Mouse (Mus musculus) hindbrain, embryonic 16.5 days (tissue): ENCODE data around the gene Cx3cr1. TPM values are rescaled to one million over a fixed set of nuclear protein-coding genes. Genes with fewer than 3 reads are reported as not detected.
A peak's percentile ranks its signal among the peaks of the same experiment; 100 is the strongest.

ENCODE experiments used
- ATAC-seq: fragments of 200-750 bp; cut with Nextera tagmentation; 2 replicates; pipeline ENCODE4 v1.8.0; 2017; ENCODE audit warnings: moderate TSS enrichment, moderate library complexity
- H3K27ac ChIP-seq: fragments of 300-500 bp; sonication (generic); 2 replicates; pipeline ENCODE4 v1.5.1; 2014; ENCODE audit warnings: low read depth, mild to moderate bottlenecking, control low read depth, low read length, moderate library complexity
- H3K27me3 ChIP-seq: fragments of 300-500 bp; sonication (generic); replicated peaks from 2 replicates; pipeline ENCODE4 v1.6.1; 2014; ENCODE audit warnings: low read length; ENCODE audit not compliant: control insufficient read depth, insufficient read depth
- H3K36me3 ChIP-seq: fragments of 300-500 bp; sonication (generic); 2 replicates; pipeline ENCODE4 v1.6.1; 2014; ENCODE audit warnings: mild to moderate bottlenecking, low read length, moderate library complexity, mixed read lengths; ENCODE audit not compliant: control insufficient read depth, insufficient read depth
- H3K4me1 ChIP-seq: fragments of 300-500 bp; sonication (generic); 2 replicates; pipeline ENCODE4 v1.6.1; 2014; ENCODE audit warnings: low read depth, low read length; ENCODE audit not compliant: control insufficient read depth, insufficient read depth
- H3K4me2 ChIP-seq: fragments of 300-500 bp; sonication (generic); 2 replicates; pipeline ENCODE4 v1.6.1; 2014; ENCODE audit warnings: mild to moderate bottlenecking, low read length, control low read depth, moderate library complexity
- H3K4me3 ChIP-seq: fragments of 300-500 bp; sonication (generic); 2 replicates; pipeline ENCODE4 v1.5.1; 2014; ENCODE audit warnings: mild to moderate bottlenecking, low read length, control low read depth, moderate library complexity
- H3K9ac ChIP-seq: fragments of 300-500 bp; sonication (generic); 2 replicates; pipeline ENCODE4 v1.6.1; 2014; ENCODE audit warnings: low read depth, mild to moderate bottlenecking, control low read depth, low read length, moderate library complexity
- H3K9me3 ChIP-seq: fragments of 300-500 bp; sonication (generic); 2 replicates; pipeline ENCODE4 v1.6.1; 2014; ENCODE audit warnings: mild to moderate bottlenecking, low read length, moderate library complexity; ENCODE audit not compliant: control insufficient read depth
- WGBS: fragments of 180-500 bp; shearing (Covaris S2); extraction: QIAGEN DNeasy Blood & Tissue Kit; methylation state at CpG from one replicate; pipeline ENCODE4 v1.1.7; 2014; 5-methylcytosine and 5-hydroxymethylcytosine counted together
- polyA plus RNA-seq: library from polyadenylated mRNA; unstranded; fragments of >200 nt; fragmentation: Nextera tagmentation; extraction: Ambion mirVana; gene quantifications from 2 replicates; pipeline ENCODE4 v1.2.1, GENCODE M21; 2015

Gene Cx3cr1
- polyA plus RNA-seq, 1 experiment from 2014 or later, result 10.0 TPM

DNA sequence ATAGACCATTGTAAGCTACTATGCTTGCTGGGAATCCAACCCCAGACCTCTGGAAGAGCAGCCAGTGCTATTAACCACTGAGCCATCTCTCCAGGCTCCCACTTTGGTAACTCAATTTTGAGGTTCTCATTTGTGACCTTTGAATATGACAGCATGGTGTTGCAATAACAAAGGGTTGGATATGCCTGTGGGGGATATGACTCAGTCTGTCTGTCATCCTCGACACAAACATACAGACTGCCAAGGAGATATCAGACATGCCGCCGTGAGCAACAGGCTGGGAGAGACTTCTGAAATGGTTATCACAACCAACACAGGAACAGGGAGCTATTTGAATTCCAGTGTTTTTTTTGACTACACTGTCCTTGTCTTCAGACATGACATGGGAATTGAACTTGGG, 20.3 kb downstream of the Cx3cr1 start:
- no peak overlapping the region for H3K27ac ChIP-seq
- H3K9me3 ChIP-seq, result no peaks in the 10 kb centered on the region
- no peak for ATAC-seq
- H3K4me2 ChIP-seq, result no peak overlapping the region
- 82% methylated on average over 3 of the region's 3 CpGs for WGBS
- H3K36me3 ChIP-seq, result no peaks in the 10 kb centered on the region
- H3K9ac ChIP-seq, result no peak overlapping the region
- H3K4me3 ChIP-seq, result no peak overlapping the region
- no peaks in the 10 kb centered on the region for H3K27me3 ChIP-seq
- H3K4me1 ChIP-seq, result no peaks in the 10 kb centered on the region

GRCm38 (mm10) chr9:120048495-120048894, 21.2 kb downstream of the Cx3cr1 start:
- no peak for ATAC-seq

DNA sequence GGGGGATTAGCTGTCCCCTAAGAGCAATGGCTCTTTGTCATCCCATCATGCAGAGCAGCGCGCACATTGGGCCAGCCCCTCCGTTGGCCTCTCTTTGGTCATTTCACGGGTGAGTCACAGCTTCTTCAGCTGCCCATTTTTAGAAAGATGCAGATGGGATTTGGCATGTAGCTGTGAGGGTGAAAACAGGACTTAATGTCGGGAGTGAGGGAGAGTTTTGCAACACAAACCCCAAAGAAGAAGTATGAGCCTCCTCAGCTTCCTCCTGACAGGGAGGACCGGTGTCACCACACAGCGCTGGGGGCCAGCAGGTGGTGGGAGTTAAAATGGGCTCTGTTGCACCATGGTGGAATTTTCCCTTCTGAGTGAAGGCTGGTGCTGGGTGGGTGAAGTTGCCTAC, 26.6 kb downstream of the Cx3cr1 start:
- 88% methylated on average over 7 of the region's 7 CpGs for WGBS
- Histone ChIP-seq H3K27me3 (no peaks in the 10 kb centered on the region), H3K4me2 (no peak overlapping the region), H3K9ac (no peak overlapping the region), H3K9me3 (no peaks in the 10 kb centered on the region), H3K4me1 (no peaks in the 10 kb centered on the region), H3K27ac (no peak overlapping the region), H3K36me3 (no peaks in the 10 kb centered on the region), H3K4me3 (no peak overlapping the region)
- ATAC-seq, result no peak

More at GRCm38 (mm10) chr9:120048495-120048894, 21.2 kb downstream of the Cx3cr1 start:
- Histone ChIP-seq H3K4me1 (no peaks in the 10 kb centered on the region), H3K36me3 (no peaks in the 10 kb centered on the region), H3K9ac (no peak overlapping the region), H3K27me3 (no peaks in the 10 kb centered on the region), H3K9me3 (no peaks in the 10 kb centered on the region), H3K4me3 (no peak overlapping the region), H3K4me2 (no peak overlapping the region), H3K27ac (no peak overlapping the region)
- WGBS, result 78% methylated on average over 6 of the region's 6 CpGs

GRCm38 (mm10) chr9:120037414-120037813, 32.3 kb downstream of the Cx3cr1 start:
- no peak overlapping the region for H3K4me2 ChIP-seq
- H3K4me1 ChIP-seq, result no peaks in the 10 kb centered on the region
- 83% methylated on average over 7 of the region's 7 CpGs for WGBS
- H3K27ac ChIP-seq, result no peak overlapping the region
- no peaks in the 10 kb centered on the region for H3K9me3 ChIP-seq
- no peak for ATAC-seq
- H3K4me3 ChIP-seq, result no peak overlapping the region
- no peak overlapping the region for H3K9ac ChIP-seq
- H3K27me3 ChIP-seq, result no peaks in the 10 kb centered on the region
- H3K36me3 ChIP-seq, result no peaks in the 10 kb centered on the region

DNA sequence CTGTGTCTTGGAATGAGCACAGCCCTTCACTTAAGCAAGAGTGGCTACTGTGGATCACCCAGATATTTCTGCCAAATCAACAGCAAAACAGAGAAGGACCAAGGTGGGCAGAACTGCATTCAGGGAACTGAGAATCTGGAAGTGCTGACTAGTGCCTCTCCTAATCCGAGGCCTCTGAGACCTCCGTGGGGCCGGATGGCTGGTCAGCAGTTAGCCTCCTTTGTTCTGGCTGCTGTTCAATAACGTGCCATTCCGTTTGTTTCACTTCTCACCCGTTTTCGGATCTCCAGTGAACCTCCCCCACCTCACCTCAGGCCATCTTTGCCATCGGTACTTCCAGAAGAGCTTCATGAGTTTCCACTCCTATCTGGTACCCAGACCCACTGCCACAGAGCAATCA, 35.3 kb downstream of the Cx3cr1 start:
- H3K4me1 ChIP-seq, result no peaks in the 10 kb centered on the region
- H3K36me3 ChIP-seq, result no peaks in the 10 kb centered on the region
- no peak overlapping the region for H3K9ac ChIP-seq
- no peak overlapping the region for H3K4me2 ChIP-seq
- ATAC-seq, result no peak
- 88% methylated on average over 8 of the region's 8 CpGs for WGBS
- no peaks in the 10 kb centered on the region for H3K9me3 ChIP-seq
- no peaks in the 10 kb centered on the region for H3K27me3 ChIP-seq
- H3K27ac ChIP-seq, result no peak overlapping the region
- H3K4me3 ChIP-seq, result no peak overlapping the region

DNA sequence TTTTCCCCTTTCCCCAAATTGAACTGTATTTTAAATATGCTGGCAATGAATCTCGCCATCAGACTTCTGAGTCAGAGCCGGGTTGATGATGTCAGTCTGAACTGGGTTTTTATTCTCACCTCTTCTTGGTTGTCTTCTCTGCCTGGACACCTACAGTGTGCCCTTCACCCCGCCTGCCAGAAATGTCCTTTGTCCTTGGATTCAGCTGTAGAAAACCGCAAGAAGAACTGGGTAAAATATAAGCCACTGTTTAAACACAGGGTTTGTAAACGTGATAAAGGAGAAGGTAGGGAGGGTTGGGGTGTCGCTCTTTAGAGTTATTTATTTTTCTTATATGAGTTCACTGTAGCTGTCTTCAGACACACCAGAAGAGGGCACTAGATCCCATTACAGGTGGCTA, 37.0 kb downstream of the Cx3cr1 start:
- ATAC-seq, result no peak

DNA sequence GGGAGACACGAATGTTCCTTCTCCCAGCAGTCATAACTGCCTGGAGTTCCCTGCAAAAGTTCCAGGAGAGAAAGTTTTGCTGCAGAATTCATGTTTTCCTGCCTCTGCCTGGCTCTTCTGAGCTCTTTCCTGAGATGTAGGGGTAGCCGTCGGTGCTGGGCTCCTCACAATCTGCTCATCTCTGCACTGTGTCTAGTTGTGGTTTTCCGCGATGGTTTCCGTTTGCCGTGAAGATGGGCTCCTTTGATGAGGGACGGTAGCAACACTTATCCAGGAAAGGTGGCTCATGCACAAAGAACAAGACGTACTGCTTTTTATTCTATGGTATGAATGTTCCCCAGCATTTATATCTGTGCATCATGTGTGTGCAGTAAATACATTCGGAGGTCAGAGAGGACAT, 39.3 kb downstream of the Cx3cr1 start:
- no peak overlapping the region for H3K4me2 ChIP-seq
- ATAC-seq, result no peak
- H3K4me3 ChIP-seq, result no peak overlapping the region
- no peaks in the 10 kb centered on the region for H3K36me3 ChIP-seq
- no peak overlapping the region for H3K27ac ChIP-seq
- no peaks in the 10 kb centered on the region for H3K27me3 ChIP-seq
- WGBS, result 87% methylated on average over 10 of the region's 10 CpGs
- H3K4me1 ChIP-seq, result no peaks in the 10 kb centered on the region; the same call in 1 of the 2 replicates
- no peak overlapping the region for H3K9ac ChIP-seq
- no peaks in the 10 kb centered on the region for H3K9me3 ChIP-seq

More for the DNA sequence above, 37.0 kb downstream of the Cx3cr1 start:
- Histone ChIP-seq H3K9me3 (no peaks in the 10 kb centered on the region), H3K9ac (no peak overlapping the region), H3K27ac (no peak overlapping the region), H3K27me3 (no peaks in the 10 kb centered on the region), H3K36me3 (no peaks in the 10 kb centered on the region), H3K4me1 (no peaks in the 10 kb centered on the region), H3K4me3 (no peak overlapping the region), H3K4me2 (no peak overlapping the region)
- 91% methylated on average over 6 of the region's 6 CpGs for WGBS

GRCm38 (mm10) chr9:120029880-120030279, 39.8 kb downstream of the Cx3cr1 start:
- no peak overlapping the region for H3K27ac ChIP-seq
- H3K4me3 ChIP-seq, result no peak overlapping the region
- no peaks in the 10 kb centered on the region; the same call in 1 of the 2 replicates for H3K4me1 ChIP-seq
- ATAC-seq, result no peak
- H3K36me3 ChIP-seq, result no peaks in the 10 kb centered on the region
- no peak overlapping the region for H3K4me2 ChIP-seq
- 95% methylated on average over 6 of the region's 6 CpGs for WGBS
- no peak overlapping the region for H3K9ac ChIP-seq
- H3K27me3 ChIP-seq, result no peaks in the 10 kb centered on the region
- no peaks in the 10 kb centered on the region for H3K9me3 ChIP-seq

DNA sequence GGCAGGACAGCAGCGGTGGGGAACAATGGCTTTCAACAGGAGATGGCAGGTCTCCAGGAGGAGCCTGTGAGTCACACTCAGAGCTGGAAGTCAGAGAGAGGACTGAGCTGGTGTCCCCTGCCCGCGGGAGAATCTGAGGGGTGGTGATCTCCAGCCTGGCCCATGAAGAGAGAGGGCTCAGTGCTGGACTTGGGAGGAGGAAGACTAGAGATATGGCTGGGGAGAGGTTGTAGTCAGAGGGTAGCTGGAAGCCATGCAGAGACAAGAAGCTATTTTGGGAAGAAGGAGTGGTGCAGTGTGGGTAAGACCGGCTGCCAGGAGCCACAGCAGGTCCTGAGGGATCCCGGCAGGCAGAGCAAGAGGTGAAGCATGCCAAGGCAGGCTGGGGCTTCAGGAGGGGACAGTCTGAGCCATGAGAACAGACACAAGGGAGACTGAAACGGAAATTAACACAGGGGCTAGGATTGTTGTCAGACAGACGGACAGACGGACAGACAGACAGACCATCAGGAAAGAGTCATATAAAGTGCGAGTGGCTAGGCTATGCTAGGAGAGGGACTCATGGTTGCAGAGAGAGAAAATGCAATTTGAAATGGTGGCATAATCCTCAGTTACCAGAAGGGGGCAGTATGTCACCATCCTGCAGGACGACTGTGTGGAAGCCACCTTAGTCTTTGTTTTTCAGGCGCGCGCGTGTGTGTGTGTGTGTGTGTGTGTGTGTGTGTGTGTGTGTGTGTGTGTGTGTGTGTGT, 42.1 kb downstream of the Cx3cr1 start:
- H3K36me3 ChIP-seq, result no peaks in the 10 kb centered on the region
- no peak overlapping the region for H3K27ac ChIP-seq
- no peaks in the 10 kb centered on the region; the same call in 1 of the 2 replicates for H3K4me1 ChIP-seq
- H3K9ac ChIP-seq, result peak overlapping the region; percentile 17; the same call in 1 of the 2 replicates
- no peak overlapping the region; the same call in 1 of the 2 replicates for H3K4me2 ChIP-seq
- WGBS, result 26% methylated on average over 14 of the region's 14 CpGs
- H3K4me3 ChIP-seq, result no peak overlapping the region
- no peaks in the 10 kb centered on the region for H3K9me3 ChIP-seq
- no peaks in the 10 kb centered on the region for H3K27me3 ChIP-seq
- ATAC-seq, result peak; percentile 73
